Mouse (Mus musculus): ENCODE results near the gene Pak7. TPM values are rescaled to one million over a fixed set of nuclear protein-coding genes. Genes with fewer than 3 reads are reported as not detected.

The Pak7 gene
- polyA plus RNA-seq, 1 experiment from 2014 or later: not detected

- ATAC-seq: no peak
- H3K27me3 ChIP-seq (ENCODE audit: insufficient read depth, low read length): peaks cover 30% of the 10 kb centered on the region
- no peaks in the 10 kb centered on the region for H3K4me1 ChIP-seq (ENCODE audit: insufficient read depth)
- no peaks in the 10 kb centered on the region for H3K36me3 ChIP-seq (replicated peaks; ENCODE audit: insufficient read depth, low read length)
- no peak overlapping the region for H3K27ac ChIP-seq (ENCODE audit: low read depth)
- H3K4me2 ChIP-seq (ENCODE audit: low read depth, low read length): no peak overlapping the region
- no peaks in the 10 kb centered on the region for H3K9me3 ChIP-seq (ENCODE audit: low read length)
- H3K4me3 ChIP-seq (ENCODE audit: low read depth, low read length): no peak overlapping the region
- H3K9ac ChIP-seq (replicated peaks): no peak overlapping the region
- no peak for TF ChIP-seq CTCF (IDR thresholded peaks at IDR 0.05; ENCODE audit: low read depth)
- no peak for DNase-seq
- WGBS (ENCODE audit: insufficient replicate concordance): 7% methylated on average over 7 of the region's 7 CpGs
These were observed 329.4 kb downstream of the Pak7 start for GRCm38 (mm10) chr2:136058398-136058797.

- H3K4me3 ChIP-seq (ENCODE audit: low read depth, low read length): no peak overlapping the region
- no peak overlapping the region for H3K9ac ChIP-seq (replicated peaks)
- WGBS (ENCODE audit: insufficient replicate concordance): 7% methylated on average over 19 of the region's 19 CpGs
- no peak for DNase-seq
- H3K27me3 ChIP-seq (ENCODE audit: insufficient read depth, low read length): peaks cover 30% of the 10 kb centered on the region
- TF ChIP-seq CTCF (IDR thresholded peaks at IDR 0.05; ENCODE audit: low read depth) (no peak), EP300 (IDR thresholded peaks at IDR 0.05; ENCODE audit: low read depth) (no peak)
- H3K36me3 ChIP-seq (replicated peaks; ENCODE audit: insufficient read depth, low read length): no peaks in the 10 kb centered on the region
- no peak for ATAC-seq
- no peaks in the 10 kb centered on the region for H3K4me1 ChIP-seq (ENCODE audit: insufficient read depth)
- H3K27ac ChIP-seq (ENCODE audit: low read depth): no peak overlapping the region
- no peak overlapping the region for H3K4me2 ChIP-seq (ENCODE audit: low read depth, low read length)
- H3K9me3 ChIP-seq (ENCODE audit: low read length): no peaks in the 10 kb centered on the region
These were observed 329.9 kb downstream of the Pak7 start for GRCm38 (mm10) chr2:136057861-136058331.

- ATAC-seq (no peak), DNase-seq (no peak)
- H3K4me3 ChIP-seq (ENCODE audit: low read depth, low read length): no peak within 1 kb of the TSS
- TF ChIP-seq CTCF (IDR thresholded peaks at IDR 0.05; ENCODE audit: low read depth) (no peak), EP300 (IDR thresholded peaks at IDR 0.05; ENCODE audit: low read depth) (no peak)
- 19% methylated on average over 8 of the region's 8 CpGs for WGBS (ENCODE audit: insufficient replicate concordance)
- H3K4me1 ChIP-seq (ENCODE audit: insufficient read depth): no peaks in the 10 kb centered on the region
- no peak within 1 kb of the TSS for H3K4me2 ChIP-seq (ENCODE audit: low read depth, low read length)
- H3K9me3 ChIP-seq (ENCODE audit: low read length): no peaks in the 10 kb centered on the region
- H3K36me3 ChIP-seq (replicated peaks; ENCODE audit: insufficient read depth, low read length): no peaks in the 10 kb centered on the region
- no peak within 1 kb of the TSS for H3K27ac ChIP-seq (ENCODE audit: low read depth)
- H3K9ac ChIP-seq (replicated peaks): no peak within 1 kb of the TSS
- H3K27me3 ChIP-seq (ENCODE audit: insufficient read depth, low read length): peaks cover 4% of the 10 kb centered on the region; the same call in 1 of the 2 replicates
These were observed 336.0 kb downstream of the Pak7 start, which contains the start of gene Lamp5 for GRCm38 (mm10) chr2:136051688-136052289. TSS of gene Lamp5 (plus strand) at chr2:136052239.

- TF ChIP-seq EP300 (IDR thresholded peaks at IDR 0.05; ENCODE audit: low read depth): no peak
- TF ChIP-seq CTCF (IDR thresholded peaks at IDR 0.05; ENCODE audit: low read depth): no peak
- Histone ChIP-seq H3K36me3 (replicated peaks; ENCODE audit: insufficient read depth, low read length) (no peaks in the 10 kb centered on the region), H3K4me3 (ENCODE audit: low read depth, low read length) (no peak overlapping the region), H3K9me3 (ENCODE audit: low read length) (no peaks in the 10 kb centered on the region), H3K27ac (ENCODE audit: low read depth) (no peak overlapping the region), H3K27me3 (ENCODE audit: insufficient read depth, low read length) (peaks cover 4% of the 10 kb centered on the region; the same call in 1 of the 2 replicates), H3K9ac (replicated peaks) (no peak overlapping the region), H3K4me1 (ENCODE audit: insufficient read depth) (no peaks in the 10 kb centered on the region), H3K4me2 (ENCODE audit: low read depth, low read length) (no peak overlapping the region)
- no peak for ATAC-seq
- no peak for DNase-seq
- WGBS (ENCODE audit: insufficient replicate concordance): 22% methylated on average over 27 of the region's 27 CpGs
These were observed 336.8 kb downstream of the Pak7 start for GRCm38 (mm10) chr2:136050793-136051615.

- TF ChIP-seq CTCF (IDR thresholded peaks at IDR 0.05; ENCODE audit: low read depth): no peak
- no peak for TF ChIP-seq EP300 (IDR thresholded peaks at IDR 0.05; ENCODE audit: low read depth)
- no peak overlapping the region for H3K9ac ChIP-seq (replicated peaks)
- WGBS (ENCODE audit: insufficient replicate concordance): 87% methylated on average over 4 of the region's 4 CpGs
These were observed 339.3 kb downstream of the Pak7 start for GRCm38 (mm10) chr2:136048464-136048863.

More at GRCm38 (mm10) chr2:136048464-136048863, 339.3 kb downstream of the Pak7 start:
- no peak for ATAC-seq
- Histone ChIP-seq H3K4me1 (ENCODE audit: insufficient read depth) (no peaks in the 10 kb centered on the region), H3K9me3 (ENCODE audit: low read length) (no peaks in the 10 kb centered on the region), H3K36me3 (replicated peaks; ENCODE audit: insufficient read depth, low read length) (no peaks in the 10 kb centered on the region), H3K27ac (ENCODE audit: low read depth) (no peak overlapping the region), H3K4me3 (ENCODE audit: low read depth, low read length) (no peak overlapping the region), H3K4me2 (ENCODE audit: low read depth, low read length) (no peak overlapping the region), H3K27me3 (ENCODE audit: insufficient read depth, low read length) (peaks cover 4% of the 10 kb centered on the region; the same call in 1 of the 2 replicates)
- DNase-seq: no peak

Other genes starting within 250 kb of the Pak7 start
- not detected in 2 replicates for gene Ankef1, start 113.9 kb upstream of the Pak7 start, polyA plus RNA-seq (2015; fragmentation: Nextera tagmentation; extraction: Ambion mirVana)